Mouse (Mus musculus) thymus, adult 2 months (tissue): ENCODE data around the gene Car10. TPM values are rescaled to one million over a fixed set of nuclear protein-coding genes. Genes with fewer than 3 reads are reported as not detected.

ENCODE experiments used
- DNase-seq: peaks from one replicate; pipeline ENCODE4 v3.0.0; 2021
- H3K27ac ChIP-seq: fragments of 200-500 bp; 2 replicates; pipeline ENCODE4 v1.5.1; 2012; ENCODE audit warnings: low read length, control low read depth; ENCODE audit not compliant: control insufficient read depth, insufficient read depth
- H3K27me3 ChIP-seq: fragments of 200-500 bp; 2 replicates; pipeline ENCODE4 v1.6.1; 2012; ENCODE audit warnings: mild to moderate bottlenecking, low read length, moderate library complexity, mixed read lengths; ENCODE audit not compliant: control insufficient read depth, insufficient read depth
- H3K36me3 ChIP-seq: fragments of 200-500 bp; 2 replicates; pipeline ENCODE4 v1.6.1; 2012; ENCODE audit warnings: mild to moderate bottlenecking, low read length, moderate library complexity; ENCODE audit not compliant: control insufficient read depth, insufficient read depth
- H3K4me1 ChIP-seq: fragments of 200-500 bp; replicated peaks from 2 replicates; pipeline ENCODE4 v1.6.1; 2012; ENCODE audit warnings: low read length; ENCODE audit not compliant: control insufficient read depth, insufficient read depth
- H3K4me3 ChIP-seq: fragments of 200-500 bp; 2 replicates; pipeline ENCODE4 v1.5.1; 2012; ENCODE audit warnings: mild to moderate bottlenecking, low read length, control low read depth, moderate library complexity; ENCODE audit not compliant: control insufficient read depth, insufficient read depth
- CTCF ChIP-seq: fragments of 200-500 bp; IDR thresholded peaks from 2 replicates; pipeline ENCODE4 v1.5.1; 2012; ENCODE audit warnings: mild to moderate bottlenecking, control low read depth, low read length, moderate library complexity, borderline replicate concordance; ENCODE audit not compliant: control insufficient read depth, poor library complexity, insufficient read depth; ENCODE audit errors: extremely low read depth
- POLR2A ChIP-seq: fragments of 200-500 bp; IDR thresholded peaks from 2 replicates; pipeline ENCODE4 v1.6.1; 2012; ENCODE audit warnings: mild to moderate bottlenecking, low read length, control low read depth, moderate library complexity; ENCODE audit not compliant: control insufficient read depth, poor library complexity, insufficient read depth; ENCODE audit errors: extremely low read depth
- WGBS: fragments of 180-500 bp; shearing (Covaris S2); methylation state at CpG from one replicate; pipeline ENCODE4 v1.1.7; 2018; 5-methylcytosine and 5-hydroxymethylcytosine counted together
- polyA plus RNA-seq: library from polyadenylated mRNA; depleted of rRNA; stranded (reverse); fragments of >200 nt; gene quantifications from 2 replicates; pipeline ENCODE4 v1.2.3, GENCODE M21; 2012

The Car10 gene
- polyA plus RNA-seq, 1 experiment = 0.03 TPM

DNA sequence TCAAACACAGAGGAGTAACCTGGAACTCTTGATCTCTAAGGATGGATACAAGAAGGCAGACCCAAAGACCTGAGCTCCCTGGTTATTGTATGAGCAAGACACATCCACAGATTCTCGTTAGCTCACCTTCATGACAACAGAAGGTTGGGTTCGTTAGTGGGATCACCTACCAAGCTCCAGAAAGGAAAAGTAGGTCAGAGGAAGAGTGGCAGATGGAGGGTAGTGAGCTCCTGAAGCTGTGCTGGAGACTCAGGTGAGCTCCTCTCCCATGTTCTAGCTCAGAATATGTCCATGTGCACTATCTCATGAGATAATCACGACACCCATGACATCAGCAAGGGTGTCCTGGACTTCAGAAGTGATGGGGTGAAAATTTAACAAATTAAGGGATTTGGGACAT, 57.1 kb downstream of the Car10 start:
- H3K27me3 ChIP-seq = no peaks in the 10 kb centered on the region
- DNase-seq = no peak
- TF ChIP-seq CTCF (no peak), POLR2A (no peak)
- no peak overlapping the region for H3K4me3 ChIP-seq
- no peak overlapping the region for H3K27ac ChIP-seq
- H3K36me3 ChIP-seq = no peaks in the 10 kb centered on the region
- H3K4me1 ChIP-seq = no peaks in the 10 kb centered on the region
- WGBS = 53% methylated on average over 3 of the region's 3 CpGs

GRCm38 (mm10) chr11:93172430-93172829, 74.6 kb downstream of the Car10 start:
- Histone ChIP-seq H3K4me1 (no peaks in the 10 kb centered on the region), H3K36me3 (no peaks in the 10 kb centered on the region), H3K27me3 (no peaks in the 10 kb centered on the region), H3K27ac (no peak overlapping the region), H3K4me3 (no peak overlapping the region)
- no peak for TF ChIP-seq CTCF
- TF ChIP-seq POLR2A = no peak
- no peak for DNase-seq

DNA sequence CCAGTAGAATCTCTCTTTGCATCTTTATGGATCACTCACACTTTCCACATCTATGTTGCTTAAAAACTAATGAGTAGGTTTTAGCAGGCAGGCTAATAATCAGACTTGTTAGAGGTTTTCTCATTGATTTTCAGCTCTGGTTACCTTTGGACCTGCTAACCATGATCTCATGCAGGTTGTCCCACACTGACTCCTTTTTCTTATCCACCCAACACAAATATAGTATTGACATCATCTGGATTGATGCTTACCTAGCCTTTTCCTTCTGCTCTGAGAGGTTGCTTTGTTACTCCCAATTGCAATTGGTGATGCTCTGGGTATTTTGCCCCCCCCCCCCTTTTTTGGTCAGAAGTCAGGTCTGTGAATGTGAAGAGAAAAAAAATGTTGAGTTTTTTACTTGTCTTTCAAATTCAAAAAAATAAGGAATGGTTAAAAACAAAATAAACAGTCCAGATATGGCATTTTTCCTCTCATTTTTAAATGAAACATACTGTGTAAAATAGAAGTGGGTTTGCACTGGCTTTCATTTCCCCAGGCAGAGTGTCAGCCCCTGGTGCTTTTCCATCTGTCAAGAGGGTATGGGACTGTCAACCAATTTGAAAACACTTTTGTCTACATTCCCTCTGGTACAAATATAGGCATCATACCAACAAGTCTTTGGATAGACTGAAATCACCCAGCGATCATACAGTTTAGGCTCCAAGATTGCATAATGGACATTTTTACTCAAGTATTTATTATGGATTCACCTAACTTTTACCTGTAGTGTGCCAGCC, 75.9 kb downstream of the Car10 start:
- H3K4me1 ChIP-seq = no peaks in the 10 kb centered on the region
- WGBS = 98% methylated on average over 1 of the region's 1 CpGs
- H3K36me3 ChIP-seq = no peaks in the 10 kb centered on the region
- TF ChIP-seq POLR2A = no peak
- TF ChIP-seq CTCF = no peak
- H3K4me3 ChIP-seq = no peak overlapping the region
- H3K27me3 ChIP-seq = no peaks in the 10 kb centered on the region
- DNase-seq = no peak
- no peak overlapping the region for H3K27ac ChIP-seq

DNA sequence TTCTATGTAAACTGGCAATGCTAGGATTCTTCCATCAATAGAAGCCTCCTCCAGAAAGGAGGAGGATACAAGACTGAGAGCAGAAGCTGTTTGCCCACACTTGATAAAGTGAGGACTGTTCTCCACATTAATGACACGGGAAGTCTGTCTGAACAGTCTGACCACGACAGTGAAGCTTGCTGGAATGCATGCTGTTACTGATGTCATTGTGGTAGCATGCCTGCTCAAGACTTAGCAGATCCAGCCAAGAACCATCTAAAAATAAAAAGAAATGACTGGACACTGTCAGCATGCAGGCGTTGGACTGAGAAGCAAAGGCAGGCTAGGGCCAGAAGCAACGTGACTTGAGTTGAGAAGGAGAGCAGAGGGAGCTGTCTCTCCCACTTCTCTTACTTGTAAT, 87.6 kb downstream of the Car10 start:
- Histone ChIP-seq H3K4me3 (no peak overlapping the region), H3K27ac (no peak overlapping the region), H3K4me1 (no peaks in the 10 kb centered on the region), H3K36me3 (no peaks in the 10 kb centered on the region), H3K27me3 (no peaks in the 10 kb centered on the region)
- no peak for DNase-seq
- TF ChIP-seq POLR2A (no peak), CTCF (no peak)
- 71% methylated on average over 4 of the region's 4 CpGs for WGBS

GRCm38 (mm10) chr11:93186163-93186562, 88.3 kb downstream of the Car10 start:
- Histone ChIP-seq H3K27me3 (no peaks in the 10 kb centered on the region), H3K27ac (no peak overlapping the region), H3K4me1 (no peaks in the 10 kb centered on the region), H3K4me3 (no peak overlapping the region), H3K36me3 (no peaks in the 10 kb centered on the region)
- WGBS = 84% methylated on average over 2 of the region's 2 CpGs
- no peak for TF ChIP-seq POLR2A
- no peak for DNase-seq

GRCm38 (mm10) chr11:93188621-93189020, 90.8 kb downstream of the Car10 start:
- no peak overlapping the region for H3K27ac ChIP-seq
- no peaks in the 10 kb centered on the region for H3K27me3 ChIP-seq
- no peaks in the 10 kb centered on the region for H3K4me1 ChIP-seq
- no peak for DNase-seq
- H3K4me3 ChIP-seq = no peak overlapping the region
- H3K36me3 ChIP-seq = no peaks in the 10 kb centered on the region
- 84% methylated on average over 5 of the region's 5 CpGs for WGBS
- TF ChIP-seq CTCF = no peak
- no peak for TF ChIP-seq POLR2A

- Histone ChIP-seq H3K27me3 (no peaks in the 10 kb centered on the region), H3K36me3 (no peaks in the 10 kb centered on the region), H3K4me3 (no peak overlapping the region), H3K27ac (no peak overlapping the region), H3K4me1 (no peaks in the 10 kb centered on the region)
- TF ChIP-seq CTCF (no peak), POLR2A (no peak)
- no peak for DNase-seq
- 97% methylated on average over 3 of the region's 3 CpGs for WGBS
These were observed 102.2 kb downstream of the Car10 start for GRCm38 (mm10) chr11:93200046-93200445.
